Mouse (Mus musculus) heart, postnatal 10 days (tissue): Measurements from ENCODE around the gene Mphosph6. TPM values are rescaled to one million over a fixed set of nuclear protein-coding genes. Genes with fewer than 3 reads are reported as not detected.

Experiments
- DNase-seq, 2 experiments: peaks; one replicate each; pipeline ENCODE4 v3.0.0; 2021
- intact Hi-C: fragments of 180-260 bp; cut with DNase I; formaldehyde crosslinking; loops from one replicate; pipeline ENCODE4 v1.15.1; 2025
- total RNA-seq, 2 experiments: library from RNA; stranded (reverse); gene quantifications; 2 replicates each; pipeline ENCODE4 v1.2.3; 2021

The Mphosph6 gene
- 10 to 100 TPM; 13.0 to 14.1 TPM for total RNA-seq

- intact Hi-C loops = no loop called here
- DNase-seq = peak; percentile 97 to 98
Measured at GRCm38 (mm10) chr8:117801443-117802298, at the start of gene Mphosph6. TSS of gene Mphosph6 (minus strand) at chr8:117801943.

- DNase-seq = no peak
- intact Hi-C loops = no loop called here
Measured at GRCm38 (mm10) chr8:117850420-117850819, 48.7 kb upstream of the Mphosph6 start.

- no peak for DNase-seq
- intact Hi-C loops = no loop called here
Measured at GRCm38 (mm10) chr8:117847865-117848264, 46.1 kb upstream of the Mphosph6 start.

- no peak for DNase-seq
- intact Hi-C loops = no loop called here
Measured at GRCm38 (mm10) chr8:117843694-117844093, 42.0 kb upstream of the Mphosph6 start.

- intact Hi-C loops = no loop called here
- no peak for DNase-seq
Measured at GRCm38 (mm10) chr8:117813524-117813923, 11.8 kb upstream of the Mphosph6 start.

GRCm38 (mm10) chr8:117810676-117811075, 8.9 kb upstream of the Mphosph6 start:
- DNase-seq = no peak
- intact Hi-C loops = no loop called here

- DNase-seq = no peak
- intact Hi-C loops = no loop called here
Measured at GRCm38 (mm10) chr8:117805419-117805818, 3.7 kb upstream of the Mphosph6 start.

- intact Hi-C loops = no loop called here
- DNase-seq = no peak
Measured at GRCm38 (mm10) chr8:117802299-117802689, 551 bp upstream of the Mphosph6 start.

GRCm38 (mm10) chr8:117798066-117798465, 3.7 kb downstream of the Mphosph6 start:
- intact Hi-C loops = no loop called here
- no peak for DNase-seq

GRCm38 (mm10) chr8:117796464-117796863, 5.3 kb downstream of the Mphosph6 start:
- DNase-seq = no peak
- intact Hi-C loops = no loop called here

- no peak for DNase-seq
- intact Hi-C loops = no loop called here
Measured at GRCm38 (mm10) chr8:117794581-117794980, 7.2 kb downstream of the Mphosph6 start.

GRCm38 (mm10) chr8:117792616-117793144, 9.1 kb downstream of the Mphosph6 start:
- intact Hi-C loops = no loop called here
- no peak for DNase-seq

- intact Hi-C loops = no loop called here
- no peak for DNase-seq
Measured at GRCm38 (mm10) chr8:117786428-117786827, 15.3 kb downstream of the Mphosph6 start.

GRCm38 (mm10) chr8:117783021-117783420, 18.7 kb downstream of the Mphosph6 start:
- intact Hi-C loops = no loop called here

GRCm38 (mm10) chr8:117781375-117782129, 20.2 kb downstream of the Mphosph6 start:
- no peak for DNase-seq
- intact Hi-C loops = no loop called here

More at GRCm38 (mm10) chr8:117783021-117783420, 18.7 kb downstream of the Mphosph6 start:
- DNase-seq = no peak

- DNase-seq = no peak
- intact Hi-C loops = no loop called here
Measured at GRCm38 (mm10) chr8:117779344-117779743, 22.4 kb downstream of the Mphosph6 start.

- intact Hi-C loops = no loop called here
- DNase-seq = no peak
Measured at GRCm38 (mm10) chr8:117778531-117779322, 23.0 kb downstream of the Mphosph6 start.

GRCm38 (mm10) chr8:117776075-117776474, 25.7 kb downstream of the Mphosph6 start:
- no peak for DNase-seq
- intact Hi-C loops = no loop called here

- intact Hi-C loops = no loop called here
- DNase-seq = no peak
Measured at GRCm38 (mm10) chr8:117775626-117776025, 26.1 kb downstream of the Mphosph6 start.

- intact Hi-C loops = loop anchor here (5.0 kb wide), 1 partner anchor 90 kb away; no protein-coding TSS in a partner anchor
- peak in 1 of 2 experiments; percentile 4 for DNase-seq
Measured at GRCm38 (mm10) chr8:117772597-117772996, 29.1 kb downstream of the Mphosph6 start.
